Mouse (Mus musculus): ENCODE measurements around the gene Wwp2. TPM values are rescaled to one million over a fixed set of nuclear protein-coding genes. Genes with fewer than 3 reads are reported as not detected.
"Not testable (repeated sequence)": the region's sequence is repeated elsewhere in the genome, so short reads cannot be mapped to it uniquely, and the experiment has no call there.

Gene Wwp2
- polyA plus RNA-seq, 1 experiment from 2014 or later, result 69.5 TPM

DNA sequence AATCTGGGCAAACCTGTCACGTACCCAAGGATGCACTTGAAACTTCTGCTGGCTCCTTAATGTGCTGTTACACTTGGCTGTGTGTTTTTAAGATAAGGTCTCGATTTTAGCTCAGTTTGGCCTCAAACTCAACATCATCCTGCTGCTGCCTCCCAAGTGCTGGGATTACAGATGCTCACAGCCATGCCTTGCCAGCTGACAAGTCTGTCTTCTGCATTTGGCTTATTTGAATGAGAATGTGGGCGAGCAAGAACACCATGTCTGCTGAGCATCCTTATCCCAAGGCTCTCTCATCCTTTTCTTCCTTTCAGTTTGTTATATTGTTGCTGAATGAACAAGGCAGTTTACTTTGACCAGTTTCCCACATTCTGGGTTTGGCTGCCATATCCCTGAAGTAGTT lies 39.4 kb downstream of the Wwp2 start:
- Histone ChIP-seq H3K4me2 (replicated peaks; ENCODE audit: low read depth, low read length) (no peak overlapping the region), H3K4me1 (replicated peaks; ENCODE audit: control insufficient read depth, insufficient read depth, low read length) (no peaks in the 10 kb centered on the region), H3K36me3 (ENCODE audit: control insufficient read depth, insufficient read depth, low read length) (no peaks in the 10 kb centered on the region), H3K9me3 (ENCODE audit: control insufficient read depth, low read length) (no peaks in the 10 kb centered on the region), H3K27ac (ENCODE audit: low read depth, low read length) (no peak overlapping the region), H3K4me3 (ENCODE audit: low read depth, low read length) (no peak overlapping the region), H3K27me3 (ENCODE audit: control insufficient read depth, insufficient read depth, low read length) (no peaks in the 10 kb centered on the region), H3K9ac (ENCODE audit: low read depth, low read length) (no peak overlapping the region)
- 87% methylated on average over 3 of the region's 3 CpGs for WGBS
- DNase-seq (ENCODE audit: low spot score), result no peak
- ATAC-seq (ENCODE audit: low FRiP score), result no peak

DNA sequence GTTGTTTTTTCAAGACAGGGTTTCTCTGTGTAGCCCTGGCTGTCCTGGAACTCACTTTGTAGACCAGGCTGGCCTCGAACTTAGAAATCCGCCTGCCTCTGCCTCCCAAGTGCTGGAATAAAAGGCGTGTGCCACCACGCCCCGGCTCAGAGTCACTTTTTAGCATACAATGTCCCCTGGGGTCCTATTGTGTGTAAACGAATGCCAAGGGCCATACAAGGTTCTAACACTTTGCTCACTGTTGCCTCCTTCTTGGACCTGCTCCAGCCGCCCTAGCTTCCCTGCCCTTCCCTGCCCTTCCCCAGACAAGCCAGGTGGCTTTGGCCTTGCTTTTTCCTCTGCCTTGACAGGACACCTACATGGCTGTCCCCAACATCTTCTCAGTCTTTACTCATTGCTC lies 40.6 kb downstream of the Wwp2 start:
- not testable (repeated sequence) for H3K27me3 ChIP-seq (ENCODE audit: control insufficient read depth, insufficient read depth, low read length); H3K4me2 ChIP-seq (replicated peaks; ENCODE audit: low read depth, low read length); H3K9ac ChIP-seq (ENCODE audit: low read depth, low read length); H3K36me3 ChIP-seq (ENCODE audit: control insufficient read depth, insufficient read depth, low read length); H3K4me1 ChIP-seq (replicated peaks; ENCODE audit: control insufficient read depth, insufficient read depth, low read length); H3K27ac ChIP-seq (ENCODE audit: low read depth, low read length); H3K9me3 ChIP-seq (ENCODE audit: control insufficient read depth, low read length); H3K4me3 ChIP-seq (ENCODE audit: low read depth, low read length); DNase-seq (ENCODE audit: low spot score); ATAC-seq (ENCODE audit: low FRiP score)
- 88% methylated on average over 7 of the region's 7 CpGs for WGBS

DNA sequence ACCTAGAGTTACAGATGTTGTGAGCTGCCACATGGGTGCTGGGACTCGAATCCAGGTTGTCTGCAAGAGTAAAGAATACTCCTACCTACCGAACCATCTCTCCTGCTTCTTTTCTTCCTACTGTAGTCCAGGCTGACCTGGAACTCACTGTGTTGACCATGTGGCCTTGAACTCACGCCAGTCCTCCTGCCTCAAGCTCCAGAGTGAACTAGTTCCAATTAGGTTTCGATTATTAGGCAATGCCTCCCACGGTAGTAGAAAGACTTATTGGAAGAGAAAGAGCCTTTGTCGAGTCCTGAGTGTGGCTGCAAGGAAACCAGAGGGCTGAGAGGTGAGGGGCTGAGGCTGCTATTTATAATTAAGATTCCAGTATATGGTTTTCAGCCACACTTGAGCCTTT lies 42.6 kb downstream of the Wwp2 start:
- Histone ChIP-seq H3K27me3 (ENCODE audit: control insufficient read depth, insufficient read depth, low read length) (no peaks in the 10 kb centered on the region), H3K4me1 (replicated peaks; ENCODE audit: control insufficient read depth, insufficient read depth, low read length) (no peaks in the 10 kb centered on the region), H3K27ac (ENCODE audit: low read depth, low read length) (no peak overlapping the region), H3K9ac (ENCODE audit: low read depth, low read length) (no peak overlapping the region), H3K4me2 (replicated peaks; ENCODE audit: low read depth, low read length) (no peak overlapping the region), H3K9me3 (ENCODE audit: control insufficient read depth, low read length) (no peaks in the 10 kb centered on the region), H3K4me3 (ENCODE audit: low read depth, low read length) (no peak overlapping the region), H3K36me3 (ENCODE audit: control insufficient read depth, insufficient read depth, low read length) (no peaks in the 10 kb centered on the region)
- 89% methylated on average over 6 of the region's 6 CpGs for WGBS
- no peak for DNase-seq (ENCODE audit: low spot score)
- no peak for ATAC-seq (ENCODE audit: low FRiP score)

DNA sequence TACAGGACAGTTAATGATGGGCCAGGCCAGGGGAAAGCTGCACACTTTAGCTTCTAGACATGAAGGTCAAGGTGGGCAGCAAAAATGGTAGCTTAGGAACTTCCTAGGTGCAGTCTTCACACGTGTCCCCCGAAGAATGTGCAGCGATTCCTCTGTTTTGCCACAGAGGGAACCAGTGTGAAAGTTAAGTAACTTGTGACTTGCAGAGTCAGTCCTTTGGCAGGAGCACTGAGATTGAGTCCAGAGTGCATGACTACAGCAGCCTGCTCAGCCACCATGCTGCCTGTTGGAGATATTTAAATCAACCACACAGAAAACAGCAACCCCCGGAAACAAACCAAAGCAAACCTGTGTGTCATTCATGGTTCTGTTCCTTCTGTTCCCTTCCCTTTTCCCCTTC lies 44.3 kb downstream of the Wwp2 start:
- Histone ChIP-seq H3K4me2 (replicated peaks; ENCODE audit: low read depth, low read length) (no peak overlapping the region), H3K4me3 (ENCODE audit: low read depth, low read length) (no peak overlapping the region), H3K27me3 (ENCODE audit: control insufficient read depth, insufficient read depth, low read length) (no peaks in the 10 kb centered on the region), H3K36me3 (ENCODE audit: control insufficient read depth, insufficient read depth, low read length) (no peaks in the 10 kb centered on the region), H3K27ac (ENCODE audit: low read depth, low read length) (no peak overlapping the region), H3K4me1 (replicated peaks; ENCODE audit: control insufficient read depth, insufficient read depth, low read length) (no peaks in the 10 kb centered on the region), H3K9ac (ENCODE audit: low read depth, low read length) (no peak overlapping the region), H3K9me3 (ENCODE audit: control insufficient read depth, low read length) (no peaks in the 10 kb centered on the region)
- ATAC-seq (ENCODE audit: low FRiP score) (no peak), DNase-seq (ENCODE audit: low spot score) (no peak)
- 95% methylated on average over 4 of the region's 4 CpGs for WGBS

DNA sequence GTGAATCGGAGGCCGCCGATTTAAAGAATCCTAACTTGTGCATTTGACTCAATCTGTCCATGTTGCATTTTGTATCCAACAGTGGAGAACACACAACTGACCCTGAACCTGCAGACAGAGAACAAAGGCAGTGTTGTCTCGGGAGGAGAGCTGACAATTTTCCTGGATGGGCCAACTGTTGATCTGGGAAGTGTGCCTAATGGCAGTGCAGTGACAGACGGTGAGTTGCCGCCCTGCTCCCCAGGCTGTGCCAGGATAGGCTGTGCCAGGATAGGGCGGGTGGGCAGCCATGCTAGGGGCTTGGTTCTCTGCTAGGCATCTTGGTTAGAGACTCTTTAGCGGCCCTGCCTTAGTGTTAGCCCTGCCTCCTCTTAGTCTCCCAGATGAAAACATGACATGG lies 47.1 kb downstream of the Wwp2 start:
- no peaks in the 10 kb centered on the region for H3K9me3 ChIP-seq (ENCODE audit: control insufficient read depth, low read length)
- no peaks in the 10 kb centered on the region for H3K27me3 ChIP-seq (ENCODE audit: control insufficient read depth, insufficient read depth, low read length)
- WGBS, result 79% methylated on average over 8 of the region's 8 CpGs
- H3K9ac ChIP-seq (ENCODE audit: low read depth, low read length), result no peak overlapping the region
- H3K36me3 ChIP-seq (ENCODE audit: control insufficient read depth, insufficient read depth, low read length), result no peaks in the 10 kb centered on the region
- no peaks in the 10 kb centered on the region for H3K4me1 ChIP-seq (replicated peaks; ENCODE audit: control insufficient read depth, insufficient read depth, low read length)
- H3K4me3 ChIP-seq (ENCODE audit: low read depth, low read length), result no peak overlapping the region
- H3K27ac ChIP-seq (ENCODE audit: low read depth, low read length), result no peak overlapping the region
- no peak overlapping the region for H3K4me2 ChIP-seq (replicated peaks; ENCODE audit: low read depth, low read length)
- DNase-seq (ENCODE audit: low spot score), result no peak
- ATAC-seq (ENCODE audit: low FRiP score), result no peak

DNA sequence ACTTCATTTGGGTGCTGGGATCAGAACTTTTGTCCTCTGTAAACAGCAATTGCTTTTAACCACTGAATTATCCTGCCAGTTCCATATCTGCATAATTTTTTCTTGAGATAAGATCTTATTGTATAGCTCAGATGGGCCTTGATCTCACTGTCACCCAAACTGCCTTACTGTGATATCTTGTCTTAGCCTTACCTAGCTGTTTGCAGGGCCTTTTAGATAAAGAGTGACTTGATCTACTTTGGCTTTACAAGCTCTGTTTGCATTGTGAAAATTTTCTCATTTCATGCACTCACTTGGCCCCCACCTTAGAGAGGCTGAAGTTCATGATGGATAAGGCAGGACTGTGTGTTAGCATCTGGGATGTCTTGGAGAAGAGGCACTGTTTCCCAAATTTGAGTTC lies 48.8 kb downstream of the Wwp2 start:
- Histone ChIP-seq H3K36me3 (ENCODE audit: control insufficient read depth, insufficient read depth, low read length) (no peaks in the 10 kb centered on the region), H3K4me3 (ENCODE audit: low read depth, low read length) (no peak overlapping the region), H3K4me1 (replicated peaks; ENCODE audit: control insufficient read depth, insufficient read depth, low read length) (no peaks in the 10 kb centered on the region), H3K4me2 (replicated peaks; ENCODE audit: low read depth, low read length) (no peak overlapping the region), H3K27ac (ENCODE audit: low read depth, low read length) (no peak overlapping the region), H3K9me3 (ENCODE audit: control insufficient read depth, low read length) (no peaks in the 10 kb centered on the region), H3K9ac (ENCODE audit: low read depth, low read length) (no peak overlapping the region), H3K27me3 (ENCODE audit: control insufficient read depth, insufficient read depth, low read length) (no peaks in the 10 kb centered on the region)
- DNase-seq (ENCODE audit: low spot score) (no peak), ATAC-seq (ENCODE audit: low FRiP score) (no peak)

DNA sequence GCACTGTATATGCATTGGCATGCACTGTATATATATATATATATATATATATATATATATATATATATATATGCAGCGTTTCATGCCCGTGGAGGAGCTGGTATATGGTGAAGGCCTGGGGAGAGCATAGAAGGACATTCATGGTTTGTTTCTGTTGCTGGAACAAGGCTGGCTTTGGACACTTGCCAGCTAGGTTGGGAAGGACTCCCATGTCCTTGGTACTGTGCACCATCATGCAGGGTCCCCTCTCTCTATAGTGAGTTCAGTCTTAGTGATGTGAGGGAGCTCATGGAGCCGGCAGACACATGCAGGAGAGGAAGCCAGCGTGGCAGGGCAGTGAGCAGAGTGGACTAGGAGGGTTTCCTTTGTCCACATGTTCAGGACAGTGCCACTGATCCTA lies 52.4 kb downstream of the Wwp2 start:
- DNase-seq (ENCODE audit: low spot score) (no peak), ATAC-seq (ENCODE audit: low FRiP score) (no peak)
- no peak overlapping the region for H3K4me2 ChIP-seq (replicated peaks; ENCODE audit: low read depth, low read length)
- H3K4me3 ChIP-seq (ENCODE audit: low read depth, low read length), result no peak overlapping the region
- H3K36me3 ChIP-seq (ENCODE audit: control insufficient read depth, insufficient read depth, low read length), result no peaks in the 10 kb centered on the region
- 83% methylated on average over 4 of the region's 4 CpGs for WGBS
- no peaks in the 10 kb centered on the region for H3K4me1 ChIP-seq (replicated peaks; ENCODE audit: control insufficient read depth, insufficient read depth, low read length)
- no peaks in the 10 kb centered on the region for H3K27me3 ChIP-seq (ENCODE audit: control insufficient read depth, insufficient read depth, low read length)
- no peak overlapping the region for H3K9ac ChIP-seq (ENCODE audit: low read depth, low read length)
- no peak overlapping the region for H3K27ac ChIP-seq (ENCODE audit: low read depth, low read length)
- no peaks in the 10 kb centered on the region for H3K9me3 ChIP-seq (ENCODE audit: control insufficient read depth, low read length)

DNA sequence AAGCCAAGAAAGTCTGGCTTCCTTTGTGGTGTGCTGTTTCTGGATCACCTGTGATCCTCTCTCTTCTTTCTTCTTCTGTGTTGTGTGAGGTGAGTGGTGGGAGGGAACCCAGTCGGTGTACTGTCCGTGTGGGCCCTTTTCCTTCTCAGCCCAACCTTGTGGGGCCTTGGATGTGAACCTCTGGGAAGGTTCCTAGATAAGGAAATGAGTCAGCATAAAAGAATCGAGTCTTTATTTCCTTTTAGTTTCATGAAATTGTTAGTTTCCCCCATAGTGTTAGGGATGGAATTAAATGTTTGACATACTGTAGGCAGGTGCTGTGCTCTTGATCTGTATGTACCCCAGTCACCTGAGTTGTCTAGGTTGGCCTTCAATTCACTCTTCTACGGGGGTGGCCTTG lies 52.9 kb downstream of the Wwp2 start:
- Histone ChIP-seq H3K27ac (ENCODE audit: low read depth, low read length) (no peak overlapping the region), H3K9ac (ENCODE audit: low read depth, low read length) (no peak overlapping the region), H3K36me3 (ENCODE audit: control insufficient read depth, insufficient read depth, low read length) (no peaks in the 10 kb centered on the region), H3K9me3 (ENCODE audit: control insufficient read depth, low read length) (no peaks in the 10 kb centered on the region), H3K27me3 (ENCODE audit: control insufficient read depth, insufficient read depth, low read length) (no peaks in the 10 kb centered on the region), H3K4me3 (ENCODE audit: low read depth, low read length) (no peak overlapping the region), H3K4me1 (replicated peaks; ENCODE audit: control insufficient read depth, insufficient read depth, low read length) (no peaks in the 10 kb centered on the region), H3K4me2 (replicated peaks; ENCODE audit: low read depth, low read length) (no peak overlapping the region)
- ATAC-seq (ENCODE audit: low FRiP score) (no peak), DNase-seq (ENCODE audit: low spot score) (no peak)
- 87% methylated on average over 4 of the region's 4 CpGs for WGBS

DNA sequence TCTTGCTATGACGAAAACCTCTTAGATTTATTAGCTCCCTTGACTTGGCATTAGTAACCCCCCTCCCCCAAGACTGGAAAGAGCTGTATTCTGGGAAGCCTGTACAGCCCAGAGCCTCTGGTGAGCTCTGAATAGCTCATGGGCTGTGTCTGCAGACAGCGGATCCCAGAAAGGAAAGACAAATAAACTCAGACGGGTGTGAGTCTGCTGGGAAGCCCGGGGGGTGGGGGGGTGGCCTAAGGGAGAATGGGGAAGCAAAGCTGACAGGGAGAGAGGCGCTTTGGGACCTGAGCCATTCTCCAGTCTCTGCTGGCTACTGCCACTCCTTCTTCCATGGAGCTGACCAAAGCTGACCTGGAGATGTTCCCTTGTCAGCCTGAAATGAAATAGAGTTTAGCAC lies 53.8 kb downstream of the Wwp2 start:
- H3K9me3 ChIP-seq (ENCODE audit: control insufficient read depth, low read length), result no peaks in the 10 kb centered on the region

More for the DNA sequence above, 53.8 kb downstream of the Wwp2 start:
- no peak overlapping the region; the same call in 1 of the 2 replicates for H3K27ac ChIP-seq (ENCODE audit: low read depth, low read length)
- no peaks in the 10 kb centered on the region for H3K4me1 ChIP-seq (replicated peaks; ENCODE audit: control insufficient read depth, insufficient read depth, low read length)
- H3K36me3 ChIP-seq (ENCODE audit: control insufficient read depth, insufficient read depth, low read length), result no peaks in the 10 kb centered on the region
- H3K4me3 ChIP-seq (ENCODE audit: low read depth, low read length), result no peak overlapping the region
- no peaks in the 10 kb centered on the region for H3K27me3 ChIP-seq (ENCODE audit: control insufficient read depth, insufficient read depth, low read length)
- 43% methylated on average over 5 of the region's 5 CpGs for WGBS
- no peak overlapping the region for H3K4me2 ChIP-seq (replicated peaks; ENCODE audit: low read depth, low read length)
- DNase-seq (ENCODE audit: low spot score) (no peak), ATAC-seq (ENCODE audit: low FRiP score) (no peak)
- no peak overlapping the region for H3K9ac ChIP-seq (ENCODE audit: low read depth, low read length)
